Mouse (Mus musculus) kidney, postnatal 10 days (tissue): ENCODE data around the gene Rin3.

Source experiments
- DNase-seq: peaks from one replicate; pipeline ENCODE4 v3.0.0; 2021; ENCODE audit warnings: mixed read lengths

Rin3 gene

DNA sequence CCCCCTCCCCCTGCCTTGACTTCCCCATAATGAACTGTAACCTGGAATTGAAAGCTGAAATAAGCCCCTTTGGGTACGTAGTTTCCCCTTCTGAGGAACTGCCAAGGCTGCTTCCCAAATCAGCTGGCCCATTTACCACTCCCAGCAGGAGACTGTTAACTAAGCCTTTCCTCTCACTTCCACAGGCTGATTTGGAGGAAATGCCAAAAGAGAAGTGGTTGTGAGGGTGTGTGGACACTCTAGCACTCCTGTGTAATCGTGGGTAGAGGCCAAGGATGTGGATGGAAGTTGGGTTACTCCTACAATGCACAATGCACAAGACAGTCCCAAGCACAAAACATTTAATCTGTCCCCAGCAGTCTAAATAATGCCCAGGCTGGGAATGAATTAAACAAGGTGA lies 722 bp upstream of the Rin3 start:
- DNase-seq = no peak

DNA sequence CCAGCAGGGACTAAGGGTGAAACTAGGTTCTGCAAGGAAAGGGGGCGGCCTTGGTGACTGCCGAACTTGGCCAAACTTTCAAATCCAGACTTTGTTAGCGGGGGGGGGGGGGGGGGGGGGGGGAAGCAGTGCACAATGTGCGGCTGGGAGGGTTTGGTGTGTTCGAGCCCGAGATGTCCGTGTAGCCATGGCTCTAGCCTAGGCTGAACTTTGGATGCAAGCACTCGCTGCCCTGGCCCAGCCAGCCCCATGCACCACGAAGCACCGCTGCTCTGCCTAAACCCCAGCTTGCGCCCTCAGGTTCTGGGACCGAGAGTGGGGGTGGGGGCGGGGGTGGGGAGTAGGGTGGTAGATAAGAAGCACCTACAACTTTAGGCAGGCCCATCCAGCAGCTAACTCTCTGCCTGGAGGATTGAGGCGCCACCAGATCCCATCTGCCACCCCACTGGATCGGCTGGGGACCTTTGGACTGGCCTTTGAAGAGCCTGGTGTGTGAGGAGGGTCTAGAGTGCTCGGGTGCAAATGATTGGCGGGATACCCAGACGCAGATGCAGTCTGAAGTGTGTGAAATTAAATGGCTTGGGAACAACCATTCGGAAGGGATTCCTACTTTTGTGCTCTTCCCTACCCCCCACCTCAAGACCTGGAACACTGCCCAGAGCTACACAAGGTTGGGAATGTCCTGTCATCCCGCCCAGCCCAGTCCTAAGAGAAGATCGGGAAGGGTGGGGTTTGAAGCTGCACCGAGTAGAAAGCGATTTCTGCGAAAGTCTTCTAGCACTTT lies 827 bp downstream of the Rin3 start:
- peak; percentile 88 for DNase-seq

DNA sequence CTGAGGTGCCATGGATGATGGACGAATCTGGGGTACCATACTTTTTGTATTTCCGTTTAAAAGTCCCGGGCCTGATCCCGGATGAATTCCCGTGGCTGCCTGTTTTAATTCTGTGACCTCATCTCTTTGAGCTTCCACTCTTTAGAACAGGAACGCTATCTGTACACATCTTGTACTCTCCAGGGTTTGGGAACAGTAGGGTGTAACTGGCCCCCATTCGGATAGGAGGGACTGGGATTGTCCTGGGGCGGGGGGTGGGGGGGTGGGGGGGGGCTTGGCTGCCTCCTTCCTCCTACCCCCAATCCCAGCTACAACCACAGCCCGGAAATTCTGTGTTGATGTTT lies 1.4 kb downstream of the Rin3 start:
- no peak for DNase-seq

DNA sequence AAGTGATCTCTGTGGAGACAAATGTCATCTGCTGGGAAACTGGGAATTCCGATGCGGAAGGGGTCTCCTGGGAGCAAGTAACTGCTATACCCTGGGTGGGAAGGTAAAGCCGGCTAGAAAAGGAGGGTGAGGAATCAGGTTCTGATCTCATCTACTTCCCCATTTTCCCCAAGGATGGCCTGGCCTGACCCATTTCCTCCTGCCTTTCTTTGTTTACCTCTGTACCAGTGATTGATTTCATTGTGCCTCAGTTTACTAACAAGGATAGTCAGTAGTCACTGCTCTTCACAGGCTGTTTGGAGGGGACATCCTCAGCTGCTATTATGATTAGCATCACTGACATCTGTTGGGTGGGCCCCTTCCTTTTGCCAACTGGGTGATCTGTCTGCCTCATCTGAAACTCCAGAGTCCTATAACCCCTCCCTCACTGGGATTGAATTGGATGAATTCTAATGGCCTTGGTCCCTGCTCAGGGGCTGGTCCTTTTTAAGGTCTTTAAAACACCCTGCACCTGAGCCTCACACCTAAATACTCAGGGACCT lies 1.8 kb downstream of the Rin3 start:
- DNase-seq = no peak

DNA sequence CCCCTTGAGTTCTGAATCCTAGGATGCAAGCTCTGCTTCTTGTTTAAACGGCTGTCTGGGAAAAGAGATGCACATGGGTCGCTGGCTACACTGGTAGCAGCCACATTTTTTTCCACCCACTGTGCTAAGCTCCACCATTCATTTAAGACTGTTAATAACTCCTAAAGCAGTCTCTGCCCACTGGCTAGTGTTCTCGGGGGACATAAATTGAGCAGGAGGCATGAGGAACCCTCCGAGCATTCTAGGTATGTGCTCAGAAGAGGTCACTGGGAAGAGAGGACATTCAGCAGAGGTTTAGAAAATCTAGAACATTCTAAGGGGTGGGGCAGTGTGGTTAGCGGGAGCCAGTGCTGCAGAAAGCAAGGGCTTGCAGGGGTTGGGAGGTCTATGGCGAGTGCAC lies 2.5 kb downstream of the Rin3 start:
- DNase-seq = no peak

DNA sequence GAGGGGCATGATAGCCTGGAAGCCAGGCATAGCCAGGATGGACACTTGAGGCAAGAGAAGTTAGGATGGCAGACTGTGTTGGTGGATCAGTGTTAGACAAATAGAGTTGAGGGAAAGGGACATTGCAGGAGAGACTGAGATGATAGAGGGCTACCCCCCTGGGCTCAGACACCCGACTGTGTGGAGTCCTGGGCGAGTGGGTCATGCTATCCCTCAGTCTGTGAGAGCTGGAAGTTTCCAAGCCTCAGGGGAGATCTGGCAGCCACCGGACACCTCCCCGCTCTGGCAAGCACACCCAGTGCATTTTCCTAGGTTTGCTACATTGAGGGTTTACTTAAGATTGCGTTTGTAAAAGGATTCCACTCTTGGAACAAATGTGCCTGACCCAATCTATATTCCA lies 2.9 kb downstream of the Rin3 start:
- no peak for DNase-seq

DNA sequence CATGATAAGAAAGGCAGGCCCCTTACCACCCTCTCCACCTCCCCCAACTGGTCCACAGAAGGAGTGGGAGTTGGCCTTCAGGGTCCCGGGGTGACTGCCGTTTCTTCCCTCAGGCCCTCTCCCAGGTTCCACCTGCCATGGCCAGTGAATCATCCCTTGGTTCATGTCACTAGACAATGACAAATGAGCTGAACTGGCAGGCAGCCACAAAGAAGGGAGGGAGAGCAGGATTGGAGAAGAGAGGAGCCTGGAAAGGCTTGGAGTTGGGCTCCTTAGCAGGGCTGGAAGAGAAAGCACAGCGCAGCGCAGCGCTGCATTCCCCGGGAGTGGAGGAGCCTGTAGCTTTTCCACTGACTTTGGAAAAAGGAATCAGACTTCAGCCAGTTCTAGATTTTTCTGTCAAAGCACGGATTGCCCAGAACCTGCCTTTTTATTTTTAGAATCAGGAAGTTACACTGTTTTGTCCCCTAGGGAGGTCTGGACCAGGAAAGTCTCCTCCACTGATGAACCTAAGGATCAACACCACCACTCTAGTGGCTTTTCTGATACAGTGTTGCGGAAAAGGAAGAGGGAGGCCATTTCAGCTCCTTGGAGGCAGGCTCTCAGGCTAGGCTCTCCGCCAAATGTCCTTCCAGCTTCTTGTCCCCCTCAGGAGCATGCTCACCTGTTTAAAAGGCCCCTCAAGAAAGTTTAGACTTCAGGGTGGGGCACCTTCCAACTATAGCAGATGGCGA lies 4.0 kb downstream of the Rin3 start:
- DNase-seq = peak; percentile 83

DNA sequence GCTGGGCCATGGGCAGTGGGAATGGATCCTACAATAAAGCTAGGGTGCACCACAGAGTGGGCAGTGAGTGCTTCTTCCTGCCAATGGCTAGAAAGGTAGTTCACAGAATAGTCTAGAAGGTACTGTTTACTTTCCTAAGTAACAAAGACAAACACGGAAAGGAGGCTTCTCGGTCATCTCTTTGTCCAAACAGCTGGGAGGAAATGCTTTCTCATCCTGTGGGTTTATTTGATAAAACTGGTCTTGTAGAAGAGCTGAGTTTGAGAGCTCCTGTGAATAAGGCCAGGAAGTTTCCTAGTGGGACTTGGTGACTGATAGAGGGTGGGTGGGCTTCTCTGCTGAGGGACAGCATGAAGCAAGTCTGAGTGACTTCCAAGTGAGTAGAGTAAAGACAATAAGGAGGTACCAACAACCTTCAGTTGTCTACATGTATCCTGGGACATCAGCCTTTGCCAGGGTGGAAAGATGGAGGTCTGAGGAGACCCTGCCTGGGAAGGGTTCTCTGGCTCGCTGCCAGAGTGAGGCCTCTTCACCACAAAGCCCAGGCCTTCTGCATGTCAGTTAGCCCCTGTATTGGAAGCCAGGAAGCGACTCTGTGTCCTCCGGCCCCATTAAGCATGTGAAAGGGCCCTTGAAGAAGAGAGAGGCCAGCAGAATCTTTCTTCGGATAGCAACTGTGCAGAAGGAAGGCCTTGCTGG lies 5.2 kb downstream of the Rin3 start:
- DNase-seq = no peak

DNA sequence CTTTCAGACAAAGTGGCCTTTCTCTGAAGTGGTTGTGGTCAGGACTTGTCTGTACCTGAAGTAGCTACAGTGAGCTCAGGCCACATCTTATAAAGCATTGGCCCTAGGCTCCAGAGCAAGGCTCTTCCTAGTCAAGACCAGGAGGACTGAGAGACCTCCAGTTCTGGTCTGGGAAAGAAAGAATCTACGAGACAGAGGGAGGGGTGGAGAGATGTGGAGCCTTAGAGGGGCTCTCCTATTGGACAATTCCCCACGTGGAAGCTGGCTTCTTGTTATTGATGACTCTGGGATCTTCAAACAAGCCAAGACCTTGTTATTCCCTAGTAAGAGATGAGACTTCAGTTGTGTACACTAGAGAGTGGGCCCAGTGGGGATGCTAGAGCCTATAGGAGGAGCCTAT lies 6.0 kb downstream of the Rin3 start:
- no peak for DNase-seq

DNA sequence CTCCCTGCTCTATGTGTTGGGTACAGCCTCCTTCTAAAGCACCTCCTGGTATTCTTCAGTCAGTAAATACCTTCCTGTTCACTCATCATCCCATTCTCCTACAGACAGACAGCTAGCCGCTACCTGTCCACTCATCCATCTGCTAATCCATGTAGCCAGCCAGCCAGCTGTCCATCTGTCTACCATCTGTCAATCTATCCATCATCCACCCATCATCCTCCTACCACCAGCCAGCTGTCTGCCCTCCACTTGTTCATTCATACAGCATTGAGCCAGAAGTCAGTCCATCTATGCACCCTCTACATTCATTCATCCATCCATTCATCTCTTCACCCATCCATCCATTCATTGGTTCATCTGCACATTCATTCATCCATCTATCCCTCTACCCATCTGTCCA lies 6.7 kb downstream of the Rin3 start:
- DNase-seq = no peak

DNA sequence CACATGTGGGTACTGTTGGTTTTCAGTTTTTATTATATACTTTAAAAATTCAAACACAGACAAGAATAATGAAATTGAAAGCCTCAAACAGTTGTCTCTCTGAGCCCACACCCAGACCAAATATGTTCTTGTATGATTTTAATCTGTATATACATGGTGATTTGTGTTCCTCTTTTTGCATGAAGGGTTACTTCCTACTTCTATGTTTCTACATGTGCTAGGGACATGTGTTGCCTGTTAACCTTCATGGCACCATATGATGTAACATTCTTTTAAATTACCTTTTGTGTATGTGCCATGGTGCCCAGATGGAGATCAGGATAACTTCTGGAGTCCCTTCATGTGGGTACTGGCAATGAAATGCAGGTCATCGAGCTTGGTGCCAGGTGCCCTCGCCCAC lies 7.8 kb downstream of the Rin3 start:
- no peak for DNase-seq

DNA sequence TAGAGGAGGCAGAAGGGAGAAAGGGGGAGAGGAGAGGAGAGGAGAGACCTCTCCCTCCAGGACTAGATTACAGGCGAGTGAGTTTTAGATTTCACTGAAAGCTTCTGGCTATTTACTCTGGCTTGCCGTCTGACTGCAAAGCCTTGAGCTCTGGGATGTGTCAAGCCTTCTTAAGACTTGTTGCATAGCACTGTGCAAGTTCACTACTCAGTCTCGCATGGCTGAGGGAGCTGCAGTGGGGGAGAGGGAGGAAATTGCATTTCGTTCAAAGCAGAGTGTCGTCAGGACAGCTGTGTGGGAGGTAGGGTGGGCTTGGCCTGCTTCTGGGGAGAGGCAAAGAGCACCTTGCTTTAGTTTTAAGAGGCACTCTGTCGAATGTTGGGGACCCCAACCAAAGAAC lies 8.8 kb downstream of the Rin3 start:
- peak; percentile 41 for DNase-seq

DNA sequence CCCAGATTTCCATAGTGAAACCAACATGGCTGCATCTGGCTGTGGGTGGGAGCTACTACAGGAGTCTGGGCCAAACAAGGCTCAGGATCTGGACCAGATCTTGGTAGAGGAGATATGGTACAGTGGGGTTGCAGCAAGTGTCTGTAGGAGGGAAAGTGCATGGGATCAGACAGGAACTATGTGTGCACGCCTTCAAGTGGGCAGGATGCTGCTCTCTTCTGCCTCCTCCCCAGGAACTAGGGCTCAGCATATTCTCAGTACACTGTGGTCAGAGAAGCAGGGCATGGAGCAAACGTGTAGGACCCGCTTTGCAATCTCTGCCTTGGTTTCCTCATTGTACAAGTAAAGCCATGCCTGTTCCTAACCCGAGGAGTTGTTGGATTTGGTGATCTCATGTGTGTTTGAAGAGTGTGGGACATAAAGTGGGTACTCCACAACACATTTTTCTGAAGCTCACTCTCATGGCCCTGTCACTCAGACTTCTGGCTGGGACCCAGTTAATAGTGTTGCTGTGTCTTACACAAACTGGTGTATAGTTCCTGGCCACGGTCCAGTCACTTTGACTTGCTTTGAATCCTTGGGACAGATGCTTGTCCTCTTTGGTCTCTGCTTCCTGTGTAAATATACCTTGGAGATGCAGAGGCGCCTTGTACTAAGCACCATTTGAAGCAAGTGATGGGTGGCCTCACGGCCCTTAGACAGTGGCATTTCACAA lies 9.8 kb downstream of the Rin3 start:
- no peak for DNase-seq

DNA sequence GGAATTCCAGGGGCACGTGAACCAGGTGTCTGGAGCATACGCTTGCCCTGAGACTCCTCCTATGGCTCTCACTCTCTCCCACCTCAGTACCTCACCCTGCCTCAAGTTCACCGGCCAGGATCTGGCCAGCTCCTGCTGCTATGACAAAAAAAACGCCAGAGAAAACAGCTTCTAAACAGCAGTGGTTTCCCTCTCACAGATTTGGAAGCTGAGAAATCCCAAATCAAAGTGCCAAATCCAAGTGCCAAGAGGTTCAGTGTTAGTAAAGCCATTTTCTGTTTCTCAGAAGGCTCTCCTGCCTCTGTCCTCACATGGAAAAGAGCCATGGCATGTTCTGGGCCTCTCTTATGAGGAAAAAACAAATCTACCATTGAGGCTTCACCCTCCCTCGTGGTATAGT lies 11.8 kb downstream of the Rin3 start:
- no peak for DNase-seq

DNA sequence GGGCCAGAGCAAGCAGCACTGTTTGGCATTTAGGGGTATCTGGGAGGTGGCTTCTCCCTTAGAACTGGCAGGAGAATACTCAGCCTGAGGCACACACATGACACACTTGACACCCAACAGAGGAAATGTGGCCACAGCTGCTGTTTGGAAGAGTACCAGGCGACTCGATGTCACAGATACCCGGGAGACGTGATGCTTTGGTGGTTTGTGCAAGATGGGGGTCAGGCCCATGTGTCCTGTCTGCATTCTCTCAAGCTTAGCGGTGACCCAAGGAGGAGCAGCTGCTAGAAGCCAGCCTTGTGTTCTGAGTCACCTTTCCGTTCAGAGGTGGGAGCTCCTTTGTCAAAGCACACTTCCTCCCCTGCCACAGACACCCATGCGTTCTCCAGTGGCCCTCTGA lies 12.4 kb downstream of the Rin3 start:
- DNase-seq = peak; percentile 51

DNA sequence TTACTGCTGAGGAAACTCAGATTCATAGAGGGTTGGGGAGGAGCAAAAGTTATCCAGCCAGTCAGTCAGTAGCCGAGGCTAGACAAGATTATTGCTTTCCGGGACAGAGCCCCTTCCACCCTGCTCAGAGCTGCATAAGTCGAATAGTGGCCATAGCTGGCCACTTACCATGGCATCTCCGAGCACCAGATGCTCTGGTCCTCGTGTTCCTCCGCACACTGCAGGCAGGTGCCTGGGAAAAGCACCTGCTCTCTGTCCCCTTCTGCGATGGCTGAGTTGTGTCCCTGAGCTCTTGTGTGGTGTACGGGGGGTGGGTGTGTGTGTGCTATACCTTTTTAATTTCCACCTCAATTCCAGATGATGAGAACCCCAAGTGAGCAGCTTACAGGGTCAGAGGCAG lies 12.8 kb downstream of the Rin3 start:
- DNase-seq = no peak

DNA sequence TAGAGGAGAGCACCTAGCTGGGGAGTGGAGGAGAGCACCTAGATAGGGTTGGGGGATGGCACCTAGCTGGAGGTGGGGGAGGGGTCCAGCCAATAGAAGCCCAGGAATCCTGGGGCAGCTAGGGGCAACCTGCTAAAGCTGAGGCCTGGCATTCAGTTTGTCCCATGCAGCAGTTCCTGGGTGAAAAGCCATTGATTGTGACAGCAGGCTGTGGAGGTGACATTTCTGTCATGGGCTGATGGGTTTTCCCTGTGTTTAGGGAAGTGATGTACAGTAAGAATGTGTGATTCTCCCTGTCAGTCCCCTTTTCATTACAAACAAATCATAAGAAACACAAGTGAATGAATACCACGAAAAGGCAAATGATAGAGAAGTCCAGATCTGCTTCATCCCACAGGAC lies 13.5 kb downstream of the Rin3 start:
- no peak for DNase-seq

DNA sequence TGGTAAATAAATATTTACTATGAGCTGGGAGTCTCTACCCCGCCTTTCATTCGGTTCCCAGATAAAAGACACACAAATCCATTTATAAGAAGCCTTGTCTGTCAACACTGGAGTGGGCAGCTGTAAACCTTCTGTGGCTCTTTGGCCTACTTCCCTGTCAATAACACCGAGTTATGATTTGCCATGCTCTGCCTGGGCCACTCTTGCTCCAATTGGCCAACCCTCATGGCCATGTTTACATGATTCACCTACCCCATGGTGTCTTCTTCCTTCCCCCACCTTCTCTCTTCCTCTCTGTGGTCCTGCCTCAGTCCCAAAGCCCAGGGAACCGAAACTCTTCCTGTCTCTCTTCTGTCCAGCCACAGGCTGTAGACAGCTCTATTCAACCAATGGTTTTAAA lies 14.1 kb downstream of the Rin3 start:
- no peak for DNase-seq

DNA sequence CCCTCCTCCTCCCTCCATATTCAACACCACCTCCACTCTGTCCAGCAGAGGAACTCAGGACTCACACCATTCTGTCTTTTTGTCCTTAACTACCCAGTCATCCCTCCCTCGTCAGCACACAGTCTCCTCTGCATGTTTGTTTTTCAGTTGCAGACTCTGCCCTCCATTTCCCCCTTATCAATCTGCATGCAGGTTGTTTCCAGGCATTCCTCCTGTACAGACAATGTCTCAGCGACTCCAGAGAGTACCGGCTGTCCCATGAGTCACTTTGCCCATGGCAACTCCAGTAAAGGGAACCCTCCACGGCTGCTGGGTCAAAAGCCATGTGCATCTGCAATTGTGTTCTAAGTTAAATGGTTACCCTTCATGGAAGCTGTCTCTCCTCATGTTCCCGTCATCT lies 16.4 kb downstream of the Rin3 start:
- no peak for DNase-seq

DNA sequence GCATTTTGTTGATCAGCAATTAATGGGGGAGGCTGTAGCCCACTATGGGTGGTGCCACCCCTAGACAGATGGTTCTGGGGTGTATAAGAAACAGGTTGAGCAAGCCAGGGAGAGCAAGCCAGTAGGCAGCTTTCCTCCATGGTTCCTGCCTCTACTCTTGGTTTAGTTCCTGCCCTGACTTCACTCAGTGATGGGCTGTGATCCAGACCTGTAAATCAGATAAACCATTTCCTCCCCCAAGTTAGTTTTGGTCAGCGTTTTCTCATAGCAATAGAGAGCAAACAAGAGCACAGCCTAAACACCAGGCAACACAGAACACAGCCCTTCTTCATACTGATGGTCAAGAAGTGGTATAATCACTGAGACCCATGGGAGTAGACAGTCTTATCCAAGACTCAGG lies 18.7 kb downstream of the Rin3 start:
- no peak for DNase-seq

DNA sequence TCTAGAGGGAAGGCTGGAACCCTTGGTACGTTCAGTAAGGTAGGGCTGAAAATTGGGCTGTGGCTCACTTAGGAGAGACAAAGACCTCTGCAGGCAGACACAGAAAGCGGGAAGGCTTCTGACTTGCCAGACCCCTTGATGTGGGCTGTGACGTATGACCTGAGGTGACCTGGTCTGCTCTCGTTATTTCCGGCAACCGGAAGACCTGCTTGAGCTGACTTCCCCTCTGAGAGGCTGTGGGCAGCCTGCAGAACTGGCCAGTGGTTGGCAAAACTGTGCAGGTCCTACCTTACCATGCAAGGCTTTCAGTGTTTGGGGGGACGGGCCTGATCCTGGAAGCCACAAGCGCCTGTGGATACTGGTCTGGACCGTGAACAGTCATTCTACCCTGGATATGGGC lies 19.5 kb downstream of the Rin3 start:
- DNase-seq = peak; percentile 62

DNA sequence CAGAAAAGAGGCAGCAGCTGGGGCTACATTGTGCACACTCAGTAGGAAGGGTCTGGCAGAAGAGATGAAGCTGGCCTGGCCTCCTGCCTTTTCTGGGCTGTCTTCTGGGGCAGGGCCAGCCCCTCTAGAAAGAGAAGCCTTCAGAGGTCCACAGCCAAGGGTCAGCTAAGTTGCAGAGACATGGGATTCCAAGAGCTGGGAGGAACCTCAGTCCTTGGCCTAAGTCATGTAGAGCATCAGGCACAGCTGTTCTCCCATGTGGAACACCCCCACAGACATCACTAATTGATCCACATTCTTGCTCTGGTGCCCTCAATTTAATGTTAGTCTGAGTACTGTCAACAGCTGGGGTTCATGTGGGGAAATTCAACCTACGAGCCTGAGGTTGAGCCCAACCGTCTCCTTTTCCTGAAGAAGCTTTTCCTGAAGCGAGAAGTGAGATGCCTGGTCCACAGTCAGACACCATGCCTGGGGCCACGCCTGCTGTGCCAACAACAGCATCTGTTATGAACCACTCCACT lies 20.0 kb downstream of the Rin3 start:
- DNase-seq = peak; percentile 85

DNA sequence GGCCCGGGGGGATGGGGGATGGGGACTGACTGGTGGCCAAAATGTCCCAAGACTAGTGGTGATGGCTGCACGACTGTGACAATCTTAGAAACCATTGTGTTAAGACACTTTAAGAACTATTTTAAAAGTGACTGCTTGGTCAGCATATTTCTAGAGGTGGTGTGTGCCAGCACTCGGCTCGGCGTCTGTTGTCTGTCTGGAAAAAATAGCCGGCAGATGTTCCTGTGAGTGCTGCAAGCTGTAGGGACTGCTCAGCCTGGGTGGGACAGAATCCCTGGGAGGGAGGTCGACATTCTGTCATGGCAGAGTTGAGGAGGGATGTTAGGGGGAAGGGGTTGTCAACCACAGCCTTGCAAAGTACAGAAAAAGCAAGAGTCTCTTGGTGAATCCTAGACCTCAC lies 21.0 kb downstream of the Rin3 start:
- DNase-seq = no peak
